Mouse (Mus musculus): ENCODE data around the gene Ebp. TPM values are rescaled to one million over a fixed set of nuclear protein-coding genes. Genes with fewer than 3 reads are reported as not detected.

Gene Ebp
- polyA plus RNA-seq, 1 experiment = 88.0 TPM

DNA sequence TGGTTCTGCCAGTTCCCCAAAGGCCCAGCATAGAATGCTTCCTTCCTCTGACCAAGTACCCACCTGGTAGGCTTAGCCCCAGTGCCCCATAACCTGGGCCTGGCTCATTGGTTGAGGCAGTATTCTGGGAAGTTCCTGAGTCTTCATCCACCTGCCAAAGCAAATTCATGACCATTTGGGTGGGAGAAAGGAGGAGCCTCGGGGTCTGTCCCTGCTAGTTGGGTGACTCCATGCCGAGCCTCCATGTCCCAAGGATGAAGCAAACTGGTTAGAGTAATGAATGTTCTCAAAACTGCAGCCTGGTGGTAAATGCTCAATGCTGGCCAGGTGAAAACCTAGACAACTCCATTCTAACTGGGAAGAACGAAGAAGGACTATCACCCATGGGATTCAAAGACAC is 52.3 kb downstream of the Ebp start:
- WGBS = 68% methylated on average over 3 of the region's 3 CpGs

GRCm38 (mm10) chrX:8140446-8140845 is 52.9 kb downstream of the Ebp start:
- Histone ChIP-seq H3K27ac (ENCODE audit: insufficient read depth, low read depth, low read length) (no peak overlapping the region), H3K27me3 (ENCODE audit: control insufficient read depth, insufficient read depth, low read length) (no peaks in the 10 kb centered on the region), H3K36me3 (ENCODE audit: control insufficient read depth, insufficient read depth, low read length) (peaks cover 35% of the 10 kb centered on the region), H3K4me1 (ENCODE audit: control insufficient read depth, insufficient read depth, insufficient read length, low read length) (peaks cover 7% of the 10 kb centered on the region; the same call in 1 of the 2 replicates), H3K4me3 (ENCODE audit: low read depth, low read length) (no peak overlapping the region)
- WGBS = 96% methylated on average over 2 of the region's 2 CpGs
- TF ChIP-seq CTCF (IDR thresholded peaks at IDR 0.05; ENCODE audit: extremely low read depth, insufficient read length, insufficient replicate concordance, low read depth, low read length) (no peak), POLR2A (IDR thresholded peaks at IDR 0.05; ENCODE audit: low read depth, low read length) (no peak)

More for the DNA sequence above, 52.3 kb downstream of the Ebp start:
- peaks cover 7% of the 10 kb centered on the region; the same call in 1 of the 2 replicates for H3K4me1 ChIP-seq (ENCODE audit: control insufficient read depth, insufficient read depth, insufficient read length, low read length)
- no peaks in the 10 kb centered on the region for H3K27me3 ChIP-seq (ENCODE audit: control insufficient read depth, insufficient read depth, low read length)
- H3K36me3 ChIP-seq (ENCODE audit: control insufficient read depth, insufficient read depth, low read length) = peaks cover 35% of the 10 kb centered on the region
- TF ChIP-seq POLR2A (IDR thresholded peaks at IDR 0.05; ENCODE audit: low read depth, low read length) (no peak), CTCF (IDR thresholded peaks at IDR 0.05; ENCODE audit: extremely low read depth, insufficient read length, insufficient replicate concordance, low read depth, low read length) (no peak)
- no peak overlapping the region for H3K4me3 ChIP-seq (ENCODE audit: low read depth, low read length)
- H3K27ac ChIP-seq (ENCODE audit: insufficient read depth, low read depth, low read length) = no peak overlapping the region

- Histone ChIP-seq H3K27ac (ENCODE audit: insufficient read depth, low read depth, low read length) (no peak overlapping the region), H3K36me3 (ENCODE audit: control insufficient read depth, insufficient read depth, low read length) (peaks cover 33% of the 10 kb centered on the region), H3K4me1 (ENCODE audit: control insufficient read depth, insufficient read depth, insufficient read length, low read length) (peaks cover 7% of the 10 kb centered on the region; the same call in 1 of the 2 replicates), H3K4me3 (ENCODE audit: low read depth, low read length) (no peak overlapping the region), H3K27me3 (ENCODE audit: control insufficient read depth, insufficient read depth, low read length) (no peaks in the 10 kb centered on the region)
- WGBS = 17% methylated on average over 1 of the region's 1 CpGs
- TF ChIP-seq CTCF (IDR thresholded peaks at IDR 0.05; ENCODE audit: extremely low read depth, insufficient read length, insufficient replicate concordance, low read depth, low read length) (no peak), POLR2A (IDR thresholded peaks at IDR 0.05; ENCODE audit: low read depth, low read length) (no peak)
Observed at GRCm38 (mm10) chrX:8139480-8139879, 53.8 kb downstream of the Ebp start.

- H3K36me3 ChIP-seq (ENCODE audit: control insufficient read depth, insufficient read depth, low read length) = peaks cover 10% of the 10 kb centered on the region
- H3K27ac ChIP-seq (ENCODE audit: insufficient read depth, low read depth, low read length) = no peak overlapping the region
- H3K4me1 ChIP-seq (ENCODE audit: control insufficient read depth, insufficient read depth, insufficient read length, low read length) = peaks cover 4% of the 10 kb centered on the region
- no peaks in the 10 kb centered on the region for H3K27me3 ChIP-seq (ENCODE audit: control insufficient read depth, insufficient read depth, low read length)
- WGBS = 44% methylated on average over 2 of the region's 2 CpGs
- no peak for TF ChIP-seq CTCF (IDR thresholded peaks at IDR 0.05; ENCODE audit: extremely low read depth, insufficient read length, insufficient replicate concordance, low read depth, low read length)
- no peak for TF ChIP-seq POLR2A (IDR thresholded peaks at IDR 0.05; ENCODE audit: low read depth, low read length)
- no peak overlapping the region for H3K4me3 ChIP-seq (ENCODE audit: low read depth, low read length)
Observed at GRCm38 (mm10) chrX:8135886-8136285, 57.4 kb downstream of the Ebp start.

Other genes starting within 250 kb of the Ebp start
- 5.8 and 11.0 TPM in 2 replicates for gene Hdac6, start 245.6 kb downstream of the Ebp start, polyA plus RNA-seq (2012; rRNA removed)
- 0.25 and 0.47 TPM in 2 replicates for gene Gata1, start 215.4 kb downstream of the Ebp start, polyA plus RNA-seq (2012; rRNA removed)
- 10.0 and 20.4 TPM in 2 replicates for gene Glod5, start 175.0 kb downstream of the Ebp start, polyA plus RNA-seq (2012; rRNA removed)
- gene Suv39h1, start 118.8 kb downstream of the Ebp start, polyA plus RNA-seq (2012; rRNA removed) = 4.5 and 9.2 TPM in 2 replicates
- gene Was, start 103.0 kb downstream of the Ebp start, polyA plus RNA-seq (2012; rRNA removed) = 2.9 and 6.0 TPM in 2 replicates
- 81.7 and 93.0 TPM in 2 replicates for gene Wdr13, start 60.6 kb downstream of the Ebp start, polyA plus RNA-seq (2012; rRNA removed)
- 22.2 and 31.7 TPM in 2 replicates for gene Rbm3, start 47.6 kb downstream of the Ebp start, polyA plus RNA-seq (2012; rRNA removed)
- 7.6 and 8.4 TPM in 2 replicates for gene Tbc1d25, start 17.3 kb downstream of the Ebp start, polyA plus RNA-seq (2012; rRNA removed)
- gene Porcn, start 13.0 kb upstream of the Ebp start, polyA plus RNA-seq (2012; rRNA removed) = 6.8 and 10.8 TPM in 2 replicates
- 11.4 and 16.1 TPM in 2 replicates for gene Ftsj1, start 58.9 kb upstream of the Ebp start, polyA plus RNA-seq (2012; rRNA removed)
- gene Slc38a5, start 77.6 kb upstream of the Ebp start, polyA plus RNA-seq (2012; rRNA removed) = 0.24 and 19.1 TPM in 2 replicates
- gene Ssxb10, start 133.9 kb upstream of the Ebp start, polyA plus RNA-seq (2012; rRNA removed) = not detected in 2 replicates
- gene Ssxb9, start 173.5 kb upstream of the Ebp start, polyA plus RNA-seq (2012; rRNA removed) = not detected in 2 replicates
- gene Ssxb1, start 219.8 kb upstream of the Ebp start, polyA plus RNA-seq (2012; rRNA removed) = not detected in 2 replicates

All from small intestine, adult 2 months (tissue).